Mouse (Mus musculus): ENCODE measurements around the gene Snta1.
A peak's percentile ranks its signal among the peaks of the same experiment; 100 is the strongest.

The Snta1 gene

GRCm38 (mm10) chr2:154407643-154408445 is at the start of gene Snta1:
Gene Snta1, minus strand, starts transcription at chr2:154408099.
- peak; percentile 80 to 81 for DNase-seq (ENCODE audit: low spot score in 2 of 2)

- DNase-seq (ENCODE audit: low spot score in 2 of 2): no peak
These were observed 48.7 kb upstream of the Snta1 start for GRCm38 (mm10) chr2:154456621-154457020.

GRCm38 (mm10) chr2:154455776-154456175 is 47.9 kb upstream of the Snta1 start:
- no peak for DNase-seq (ENCODE audit: low spot score in 2 of 2)

- DNase-seq (ENCODE audit: low spot score in 2 of 2): no peak
These were observed 46.7 kb upstream of the Snta1 start for GRCm38 (mm10) chr2:154454605-154455004.

GRCm38 (mm10) chr2:154454099-154454498 is 46.2 kb upstream of the Snta1 start:
- no peak for DNase-seq (ENCODE audit: low spot score in 2 of 2)

GRCm38 (mm10) chr2:154452951-154453350 is 45.1 kb upstream of the Snta1 start:
- no peak for DNase-seq (ENCODE audit: low spot score in 2 of 2)

- DNase-seq (ENCODE audit: low spot score in 2 of 2): no peak
These were observed 40.7 kb upstream of the Snta1 start for GRCm38 (mm10) chr2:154448633-154449032.

- DNase-seq (ENCODE audit: low spot score in 2 of 2): no peak
These were observed 39.9 kb upstream of the Snta1 start for GRCm38 (mm10) chr2:154447821-154448220.

- DNase-seq (ENCODE audit: low spot score in 2 of 2): no peak
These were observed 32.6 kb upstream of the Snta1 start for GRCm38 (mm10) chr2:154440453-154440852.

- no peak for DNase-seq (ENCODE audit: low spot score in 2 of 2)
These were observed 29.3 kb upstream of the Snta1 start for GRCm38 (mm10) chr2:154437191-154437527.

- DNase-seq (ENCODE audit: low spot score in 2 of 2): peak in 1 of 2 experiments; percentile 68
These were observed 28.7 kb upstream of the Snta1 start, which contains the start of gene Cbfa2t2 for GRCm38 (mm10) chr2:154436458-154437190. Gene Cbfa2t2, plus strand, starts transcription at chr2:154436481.

GRCm38 (mm10) chr2:154436076-154436457 is 28.2 kb upstream of the Snta1 start:
- peak; percentile 98 to 99 for DNase-seq (ENCODE audit: low spot score in 2 of 2)

GRCm38 (mm10) chr2:154434690-154435089 is 26.8 kb upstream of the Snta1 start:
- DNase-seq (ENCODE audit: low spot score in 2 of 2): no peak

GRCm38 (mm10) chr2:154433391-154433790 is 25.5 kb upstream of the Snta1 start:
- no peak for DNase-seq (ENCODE audit: low spot score in 2 of 2)

- DNase-seq (ENCODE audit: low spot score in 2 of 2): no peak
These were observed 24.8 kb upstream of the Snta1 start for GRCm38 (mm10) chr2:154432696-154433095.

- no peak for DNase-seq (ENCODE audit: low spot score in 2 of 2)
These were observed 22.7 kb upstream of the Snta1 start for GRCm38 (mm10) chr2:154430566-154430965.

GRCm38 (mm10) chr2:154427853-154428360 is 20.0 kb upstream of the Snta1 start:
- no peak for DNase-seq (ENCODE audit: low spot score in 2 of 2)

GRCm38 (mm10) chr2:154426905-154427852 is 19.3 kb upstream of the Snta1 start:
- DNase-seq (ENCODE audit: low spot score in 2 of 2): no peak

- no peak for DNase-seq (ENCODE audit: low spot score in 2 of 2)
These were observed 18.4 kb upstream of the Snta1 start for GRCm38 (mm10) chr2:154426188-154426904.

- no peak for DNase-seq (ENCODE audit: low spot score in 2 of 2)
These were observed 17.6 kb upstream of the Snta1 start for GRCm38 (mm10) chr2:154425522-154425921.

- DNase-seq (ENCODE audit: low spot score in 2 of 2): no peak
These were observed 15.6 kb upstream of the Snta1 start for GRCm38 (mm10) chr2:154423548-154423947.
